Mouse (Mus musculus) stomach, postnatal 0 days (tissue): ENCODE results near the gene Plaur. TPM values are rescaled to one million over a fixed set of nuclear protein-coding genes. Genes with fewer than 3 reads are reported as not detected.

Source experiments
- ATAC-seq: fragments of 200-750 bp; cut with Nextera tagmentation; 2 replicates; pipeline ENCODE4 v1.8.0; 2017; ENCODE audit not compliant: low FRiP score, low TSS enrichment
- DNase-seq: peaks from one replicate; pipeline ENCODE4 v3.0.0-alpha.2; 2016; ENCODE audit warnings: low spot score
- H3K27ac ChIP-seq: fragments of 300-500 bp; sonication (generic); replicated peaks from 2 replicates; pipeline ENCODE4 v1.5.1; 2014; ENCODE audit warnings: mild to moderate bottlenecking, control low read depth
- H3K27me3 ChIP-seq: fragments of 300-500 bp; sonication (generic); 2 replicates; pipeline ENCODE4 v1.6.1; 2014; ENCODE audit warnings: low read length; ENCODE audit not compliant: control insufficient read depth, insufficient read depth
- H3K36me3 ChIP-seq: fragments of 300-500 bp; sonication (generic); 2 replicates; pipeline ENCODE4 v1.6.1; 2014; ENCODE audit warnings: low read length, mixed read lengths; ENCODE audit not compliant: control insufficient read depth, insufficient read depth
- H3K4me1 ChIP-seq: fragments of 300-500 bp; sonication (generic); replicated peaks from 2 replicates; pipeline ENCODE4 v1.6.1; 2014; ENCODE audit warnings: antibody characterized with exemption; ENCODE audit not compliant: control insufficient read depth, insufficient read depth
- H3K4me2 ChIP-seq: fragments of 300-500 bp; sonication (generic); replicated peaks from 2 replicates; pipeline ENCODE4 v1.6.1; 2014; ENCODE audit warnings: low read depth, mild to moderate bottlenecking, control low read depth, moderate library complexity
- H3K4me3 ChIP-seq: fragments of 300-500 bp; sonication (generic); 2 replicates; pipeline ENCODE4 v1.5.1; 2014; ENCODE audit warnings: low read depth, low read length, control low read depth
- H3K9ac ChIP-seq: fragments of 300-500 bp; sonication (generic); 2 replicates; pipeline ENCODE4 v1.6.1; 2014; ENCODE audit warnings: mild to moderate bottlenecking, low read length, control low read depth, mixed read lengths
- H3K9me3 ChIP-seq: fragments of 300-500 bp; sonication (generic); 2 replicates; pipeline ENCODE4 v1.6.1; 2016; ENCODE audit warnings: low read length; ENCODE audit not compliant: control insufficient read depth
- CTCF ChIP-seq: IDR thresholded peaks from 2 replicates; pipeline ENCODE4 v1.5.1; 2016; ENCODE audit warnings: antibody characterized with exemption, low read depth, mild to moderate bottlenecking, moderate library complexity
- EP300 ChIP-seq: optimal IDR thresholded peaks from 2 replicates; pipeline ENCODE3; 2016; ENCODE audit warnings: antibody characterized with exemption
- WGBS: fragments of 180-500 bp; shearing (Covaris S2); extraction: QIAGEN DNeasy Blood & Tissue Kit; methylation state at CpG from one replicate; pipeline ENCODE4 v1.1.7; 2014; 5-methylcytosine and 5-hydroxymethylcytosine counted together
- polyA plus RNA-seq: library from polyadenylated mRNA; unstranded; fragments of >200 nt; fragmentation: Nextera tagmentation; extraction: Ambion mirVana; gene quantifications from 2 replicates; pipeline ENCODE4 v1.2.1, GENCODE M21; 2015

The Plaur gene
- polyA plus RNA-seq, 1 experiment from 2014 or later, result 26.8 TPM

DNA sequence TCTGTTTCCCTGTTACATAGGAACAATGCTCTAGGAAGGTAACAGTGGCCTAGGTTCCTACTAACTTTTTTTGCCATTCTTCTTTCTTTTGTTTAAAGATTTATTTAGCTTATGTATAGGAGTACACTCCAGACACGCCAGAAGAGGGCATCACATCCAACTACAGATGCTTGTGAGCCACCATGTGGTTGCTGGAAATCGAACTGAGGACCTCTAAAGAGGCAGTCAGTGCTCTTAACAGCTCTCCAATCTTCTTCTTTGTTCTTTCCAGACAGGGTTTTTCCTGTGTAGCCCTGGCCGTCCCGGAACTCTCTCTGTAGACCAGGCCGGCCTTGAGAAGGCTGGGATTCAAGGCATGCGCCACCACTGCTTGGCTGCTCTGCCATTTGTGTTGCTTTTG lies 62.7 kb downstream of the Plaur start:
- ATAC-seq, result no peak
- H3K9ac ChIP-seq, result no peak overlapping the region
- WGBS, result 80% methylated on average over 6 of the region's 6 CpGs

More for the DNA sequence above, 62.7 kb downstream of the Plaur start:
- Histone ChIP-seq H3K36me3 (no peaks in the 10 kb centered on the region), H3K4me1 (no peaks in the 10 kb centered on the region), H3K4me2 (no peak overlapping the region), H3K9me3 (no peaks in the 10 kb centered on the region), H3K27me3 (no peaks in the 10 kb centered on the region), H3K27ac (no peak overlapping the region), H3K4me3 (no peak overlapping the region)
- TF ChIP-seq CTCF (peak; percentile 35; the same call in 1 of the 2 replicates), EP300 (no peak)
- no peak for DNase-seq

Other genes with a start within 250 kb of the Plaur start
- gene Zfp109, start 224.9 kb upstream of the Plaur start, polyA plus RNA-seq, result 1.4 and 1.6 TPM in 2 replicates
- 1.8 and 1.9 TPM in 2 replicates for gene Zfp108, start 207.7 kb upstream of the Plaur start, polyA plus RNA-seq
- 4.3 TPM in 2 replicates for gene Zfp93, start 192.1 kb upstream of the Plaur start, polyA plus RNA-seq
- 12.9 and 13.8 TPM in 2 replicates for gene Zfp61, start 161.3 kb upstream of the Plaur start, polyA plus RNA-seq
- 4.8 and 5.5 TPM in 2 replicates for gene Zfp94, start 145.8 kb upstream of the Plaur start, polyA plus RNA-seq
- 0.15 and 0.42 TPM in 2 replicates for gene Tescl, start 128.5 kb upstream of the Plaur start, polyA plus RNA-seq
- 196 and 201 TPM in 2 replicates for gene Lypd5, start 113.3 kb upstream of the Plaur start, polyA plus RNA-seq
- 15.5 and 17.0 TPM in 2 replicates for gene Kcnn4, start 92.2 kb upstream of the Plaur start, polyA plus RNA-seq
- gene Smg9, start 62.9 kb upstream of the Plaur start, polyA plus RNA-seq, result 14.1 and 14.4 TPM in 2 replicates
- 0.05 and 0.10 TPM in 2 replicates for gene Irgc1, start 10.2 kb upstream of the Plaur start, polyA plus RNA-seq
- gene Cadm4, start 19.5 kb downstream of the Plaur start, polyA plus RNA-seq, result 3.4 and 4.5 TPM in 2 replicates
- 13.6 and 15.8 TPM in 2 replicates for gene Zfp428, start 44.5 kb downstream of the Plaur start, polyA plus RNA-seq
- gene AC161166.1, start 50.0 kb downstream of the Plaur start, polyA plus RNA-seq, result 0.07 and 0.10 TPM in 2 replicates
- gene Irgq, start 68.2 kb downstream of the Plaur start, polyA plus RNA-seq, result 4.3 and 5.7 TPM in 2 replicates
- 61.2 and 62.9 TPM in 2 replicates for gene Pinlyp, start 83.6 kb downstream of the Plaur start, polyA plus RNA-seq
- gene Xrcc1, start 83.8 kb downstream of the Plaur start, polyA plus RNA-seq, result 27.4 and 31.4 TPM in 2 replicates
- 120 and 128 TPM in 2 replicates for gene Ethe1, start 125.1 kb downstream of the Plaur start, polyA plus RNA-seq
- gene Zfp575, start 125.2 kb downstream of the Plaur start, polyA plus RNA-seq, result 3.6 and 4.0 TPM in 2 replicates
- gene Phldb3, start 148.3 kb downstream of the Plaur start, polyA plus RNA-seq, result 1.2 TPM in 2 replicates
- gene Lypd3, start 174.1 kb downstream of the Plaur start, polyA plus RNA-seq, result 277 and 306 TPM in 2 replicates
- 0.15 TPM in 1 of 2 replicates, not detected in the other for gene Tex101, start 214.2 kb downstream of the Plaur start, polyA plus RNA-seq
- not detected in 2 replicates for gene BC049730, start 246.8 kb downstream of the Plaur start, polyA plus RNA-seq